ENCODE assay signal across 8 mouse cellular contexts in the genomic region with DNA sequence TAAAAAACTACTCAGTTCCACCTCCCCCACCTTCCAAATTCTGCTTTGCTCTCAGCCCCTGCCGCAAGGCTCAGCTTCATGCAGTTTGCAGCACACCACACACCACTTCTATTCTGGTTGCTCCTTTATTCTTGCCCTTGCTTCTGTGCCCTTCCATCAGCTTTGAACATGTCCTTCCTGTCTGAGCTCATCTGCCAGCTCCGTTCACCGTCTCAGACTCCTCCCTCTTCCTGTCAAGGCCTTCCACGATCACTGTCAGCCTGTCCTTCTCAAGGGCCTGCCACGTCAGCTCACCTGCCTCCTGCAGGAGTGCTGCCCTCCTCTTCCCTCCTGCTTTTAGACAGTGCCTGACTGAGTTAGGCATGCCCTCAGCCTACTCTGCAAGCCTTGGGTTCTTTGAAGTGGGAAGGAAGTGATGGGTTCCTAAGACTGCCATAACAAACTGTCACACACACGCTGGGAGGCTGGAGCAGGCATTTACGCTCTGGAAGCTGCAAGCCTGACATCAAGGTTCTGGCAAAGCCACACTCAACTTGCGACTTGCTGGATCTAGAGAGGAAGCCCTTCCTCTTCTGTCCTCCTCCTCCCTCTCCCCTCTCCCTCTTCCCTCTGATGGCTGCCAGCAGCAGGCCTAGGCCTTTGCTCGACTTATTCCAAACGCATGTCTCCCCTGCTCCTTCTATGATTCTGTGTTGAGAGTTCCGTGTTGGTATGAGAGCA.
A peak's percentile ranks its signal among the peaks of the same experiment; 100 is the strongest.
DNase-seq lines count a peak whose midpoint lies in the region; ATAC-seq and TF ChIP-seq lines count a peak whose summit lies in the region.

No protein-coding gene starts in this region.

- TF ChIP-seq POLR2A in cerebellum, adult 2 months (IDR thresholded peaks at IDR 0.05; ENCODE audit: borderline replicate concordance, insufficient read depth, low read length): no peak

- H3K27me3 ChIP-seq in cerebellum, adult 2 months (ENCODE audit: control insufficient read depth, insufficient read depth, low read length): no peaks in the 10 kb centered on the region
- H3K27me3 ChIP-seq in embryonic facial prominence, embryonic 12.5 days: no peaks in the 10 kb centered on the region
- H3K27me3 ChIP-seq in hindbrain, embryonic 15.5 days: no peaks in the 10 kb centered on the region
- H3K27me3 ChIP-seq in stomach, embryonic 15.5 days (replicated peaks): no peaks in the 10 kb centered on the region

- H3K9me3 ChIP-seq in embryonic facial prominence, embryonic 12.5 days: no peaks in the 10 kb centered on the region
- no peaks in the 10 kb centered on the region for H3K9me3 ChIP-seq in hindbrain, embryonic 15.5 days
- no peaks in the 10 kb centered on the region for H3K9me3 ChIP-seq in stomach, embryonic 15.5 days

- H3K4me3 ChIP-seq in cerebellum, adult 2 months (replicated peaks; ENCODE audit: insufficient read depth, low read depth, low read length): no peak overlapping the region
- no peak overlapping the region for H3K4me3 ChIP-seq in embryonic facial prominence, embryonic 12.5 days
- H3K4me3 ChIP-seq in hindbrain, embryonic 15.5 days: no peak overlapping the region
- H3K4me3 ChIP-seq in stomach, embryonic 15.5 days (replicated peaks): no peak overlapping the region

- ATAC-seq in embryonic facial prominence, embryonic 12.5 days (ENCODE audit: insufficient number of reproducible peaks, insufficient read depth, low FRiP score, low TSS enrichment): no peak
- ATAC-seq in hindbrain, embryonic 15.5 days (ENCODE audit: low FRiP score, low read depth): no peak
- ATAC-seq in stomach, embryonic 15.5 days (ENCODE audit: insufficient read depth, low FRiP score, low read depth): no peak

- 51% methylated on average over 11 of the region's 11 CpGs for WGBS in cerebellum, adult 2 months
- 46% methylated on average over 11 of the region's 11 CpGs for WGBS in embryonic facial prominence, embryonic 12.5 days
- WGBS in hindbrain, embryonic 15.5 days: 55% methylated on average over 11 of the region's 11 CpGs
- 42% methylated on average over 11 of the region's 11 CpGs for WGBS in stomach, embryonic 15.5 days

- H3K27ac ChIP-seq in cerebellum, adult 2 months (ENCODE audit: insufficient read depth, low read length): peak overlapping the region; percentile 25; the same call in 1 of the 2 replicates
- peak overlapping the region; percentile 81 for H3K27ac ChIP-seq in embryonic facial prominence, embryonic 12.5 days
- peak overlapping the region; percentile 79 for H3K27ac ChIP-seq in hindbrain, embryonic 15.5 days (replicated peaks)
- H3K27ac ChIP-seq in stomach, embryonic 15.5 days: peak overlapping the region; percentile 55; the same call in 1 of the 2 replicates

- H3K9ac ChIP-seq in embryonic facial prominence, embryonic 12.5 days: no peak overlapping the region
- H3K9ac ChIP-seq in hindbrain, embryonic 15.5 days: no peak overlapping the region
- H3K9ac ChIP-seq in stomach, embryonic 15.5 days: no peak overlapping the region

- DNase-seq in cerebellum, adult 2 months: no peak
- no peak for DNase-seq in cerebellum, adult 11 months
- DNase-seq in CD4-positive helper T cell, adult 2 months (ENCODE audit: low read depth, low spot score): peak; percentile 95
- peak; percentile 73 for DNase-seq in lung, postnatal 36 days
- DNase-seq in layer of hippocampus, adult 11-12 months (ENCODE audit: low spot score): no peak

- TF ChIP-seq CTCF in cerebellum, adult 2 months (IDR thresholded peaks at IDR 0.05; ENCODE audit: borderline replicate concordance, insufficient read depth, low read depth, low read length): no peak

- H3K4me2 ChIP-seq in embryonic facial prominence, embryonic 12.5 days (replicated peaks): no peak overlapping the region
- H3K4me2 ChIP-seq in hindbrain, embryonic 15.5 days: no peak overlapping the region
- H3K4me2 ChIP-seq in stomach, embryonic 15.5 days: no peak overlapping the region

- no peaks in the 10 kb centered on the region for H3K36me3 ChIP-seq in embryonic facial prominence, embryonic 12.5 days
- H3K36me3 ChIP-seq in hindbrain, embryonic 15.5 days: no peaks in the 10 kb centered on the region
- H3K36me3 ChIP-seq in stomach, embryonic 15.5 days: no peaks in the 10 kb centered on the region

- peaks cover 39% of the 10 kb centered on the region for H3K4me1 ChIP-seq in cerebellum, adult 2 months (ENCODE audit: control insufficient read depth, insufficient read depth, low read length)
- H3K4me1 ChIP-seq in embryonic facial prominence, embryonic 12.5 days: peaks cover 56% of the 10 kb centered on the region
- peaks cover 81% of the 10 kb centered on the region for H3K4me1 ChIP-seq in hindbrain, embryonic 15.5 days (replicated peaks)
- H3K4me1 ChIP-seq in stomach, embryonic 15.5 days: peaks cover 36% of the 10 kb centered on the region

Comparison
In these comparisons a context has a peak if more than half of its experiments do, and no peak if none do; other contexts are left out.
1. DNase-seq: peak in CD4-positive helper T cell, adult 2 months (single experiment) and lung, postnatal 36 days (single experiment); none in cerebellum, adult 2 months (0 of 2), cerebellum, adult 11 months (single experiment) and layer of hippocampus, adult 11-12 months (single experiment).
2. H3K27ac ChIP-seq: peak in every context shown above with its lines; median percentile 81 in embryonic facial prominence, embryonic 12.5 days; 79 in hindbrain, embryonic 15.5 days; 55 in stomach, embryonic 15.5 days; 25 in cerebellum, adult 2 months.